Mouse (Mus musculus) liver, embryonic 12.5 days (tissue): Measurements from ENCODE around the gene Foxj1. TPM values are rescaled to one million over a fixed set of nuclear protein-coding genes. Genes with fewer than 3 reads are reported as not detected.

Source experiments
- polyA plus RNA-seq: library from polyadenylated mRNA; unstranded; fragments of >200 nt; fragmentation: Nextera tagmentation; extraction: Ambion mirVana; gene quantifications from 2 replicates; pipeline ENCODE4 v1.2.1, GENCODE M21; 2016

Foxj1 gene
- polyA plus RNA-seq, 1 experiment from 2014 or later: 1.2 TPM

Other genes starting within 250 kb of the Foxj1 start
- 76.4 and 77.8 TPM in 2 replicates for gene Wbp2, start 248.4 kb downstream of the Foxj1 start, polyA plus RNA-seq
- gene Trim47, start 208.2 kb downstream of the Foxj1 start, polyA plus RNA-seq: 6.2 TPM in 2 replicates
- gene Trim65, start 204.3 kb downstream of the Foxj1 start, polyA plus RNA-seq: 1.7 and 2.0 TPM in 2 replicates
- 76.7 and 81.5 TPM in 2 replicates for gene Mrpl38, start 196.5 kb downstream of the Foxj1 start, polyA plus RNA-seq
- gene Fbf1, start 167.2 kb downstream of the Foxj1 start, polyA plus RNA-seq: 14.3 and 15.0 TPM in 2 replicates
- gene Ten1, start 136.5 kb downstream of the Foxj1 start, polyA plus RNA-seq: 43.4 and 44.0 TPM in 2 replicates
- 15.3 and 19.7 TPM in 2 replicates for gene Acox1, start 136.4 kb downstream of the Foxj1 start, polyA plus RNA-seq
- 0.30 and 0.31 TPM in 2 replicates for gene Evpl, start 97.3 kb downstream of the Foxj1 start, polyA plus RNA-seq
- 66.4 and 66.8 TPM in 2 replicates for gene Srp68, start 61.2 kb downstream of the Foxj1 start, polyA plus RNA-seq
- gene Galr2, start 54.5 kb downstream of the Foxj1 start, polyA plus RNA-seq: not detected in 2 replicates
- 29.7 and 31.8 TPM in 2 replicates for gene Exoc7, start 28.2 kb downstream of the Foxj1 start, polyA plus RNA-seq
- 2.9 and 4.3 TPM in 2 replicates for gene Rnf157, start 77.6 kb upstream of the Foxj1 start, polyA plus RNA-seq
- 32.3 and 32.6 TPM in 2 replicates for gene Ubald2, start 98.7 kb upstream of the Foxj1 start, polyA plus RNA-seq
- not detected in 2 replicates for gene Qrich2, start 130.8 kb upstream of the Foxj1 start, polyA plus RNA-seq
- gene Prpsap1, start 158.8 kb upstream of the Foxj1 start, polyA plus RNA-seq: 69.9 and 77.1 TPM in 2 replicates
- 26.9 and 28.0 TPM in 2 replicates for gene Sphk1, start 195.5 kb upstream of the Foxj1 start, polyA plus RNA-seq
- 40.0 and 40.2 TPM in 2 replicates for gene Ube2o, start 246.0 kb upstream of the Foxj1 start, polyA plus RNA-seq